In the genomic region with DNA sequence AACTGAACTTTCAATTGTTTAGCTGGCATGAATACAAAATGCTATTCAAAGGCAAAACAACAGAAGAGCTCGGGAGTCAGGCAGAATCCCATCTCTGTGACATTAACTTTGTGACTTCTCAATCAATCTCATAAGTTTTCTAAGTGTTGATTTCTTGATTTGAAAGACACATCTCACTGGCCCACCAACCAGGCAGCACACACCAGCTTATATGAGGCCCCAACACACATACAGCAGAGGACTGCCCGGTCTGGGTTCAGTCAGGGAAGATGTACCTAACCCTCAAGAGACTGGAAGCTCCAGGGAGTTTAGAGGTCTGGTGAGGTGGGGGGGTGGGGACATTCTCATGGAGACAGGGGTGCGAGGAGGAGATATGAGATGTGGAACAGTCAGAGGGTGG, we compare ENCODE assay signal across 22 mouse cellular contexts.
DNase-seq lines count a peak whose midpoint lies in the region; ATAC-seq and TF ChIP-seq lines count a peak whose summit lies in the region.
"Had no signal": no experiment of that assay in that cellular context is flagged by ENCODE, and none has a peak within 500 bp of the region (broad histone marks: within the 10 kb centered on the region; RNA-seq: fewer than 3 reads in every experiment).

No protein-coding gene starts in this region.

- 77% methylated on average over 3 of the region's 3 CpGs for WGBS in heart, embryonic 16.5 days
- 77% methylated on average over 3 of the region's 3 CpGs for WGBS in midbrain, embryonic 11.5 days
- 70% methylated on average over 3 of the region's 3 CpGs for WGBS in midbrain, embryonic 16.5 days

- H3K27ac ChIP-seq in heart, embryonic 16.5 days (ENCODE audit: low read length), result peak overlapping the region; percentile 45; the same call in 1 of the 2 replicates
- peak overlapping the region; percentile 39; the same call in 1 of the 2 replicates for H3K27ac ChIP-seq in layer of hippocampus, adult 2 months
- H3K27ac ChIP-seq in midbrain, embryonic 11.5 days (ENCODE audit: low read depth, low read length), result no peak overlapping the region
- no peak overlapping the region for H3K27ac ChIP-seq in midbrain, embryonic 16.5 days (ENCODE audit: low read length)
- H3K27ac ChIP-seq: embryonic facial prominence, embryonic 13.5 days; embryonic facial prominence, embryonic 15.5 days; forebrain, embryonic 10.5 days; forebrain, embryonic 12.5 days had no signal

- no peak overlapping the region for H3K4me3 ChIP-seq in heart, embryonic 16.5 days (ENCODE audit: low read length)
- H3K4me3 ChIP-seq in layer of hippocampus, adult 2 months, result no peak overlapping the region
- no peak overlapping the region for H3K4me3 ChIP-seq in midbrain, embryonic 11.5 days (ENCODE audit: low read depth, low read length)
- H3K4me3 ChIP-seq in midbrain, embryonic 16.5 days (ENCODE audit: low read depth, low read length), result no peak overlapping the region
- H3K4me3 ChIP-seq: embryonic facial prominence, embryonic 13.5 days; embryonic facial prominence, embryonic 15.5 days; erythroblast, embryonic 14.5 days; forebrain, embryonic 10.5 days; forebrain, embryonic 12.5 days had no signal

- ATAC-seq in heart, embryonic 16.5 days (replicated peaks; ENCODE audit: extremely low read depth, insufficient read depth, low FRiP score), result no peak
- no peak for ATAC-seq in midbrain, embryonic 11.5 days (ENCODE audit: low FRiP score)
- ATAC-seq in midbrain, embryonic 16.5 days, result no peak
- ATAC-seq: forebrain, embryonic 14.5 days had no signal

- DNase-seq in heart, postnatal 36 days, result no peak
- DNase-seq in layer of hippocampus, adult 2 months (ENCODE audit: low spot score in 2 of 2), result no peak
- DNase-seq in layer of hippocampus, adult 18-20 months (ENCODE audit: low spot score in 2 of 2), result no peak
- peak; percentile 61 for DNase-seq in midbrain, embryonic 11.5 days (ENCODE audit: low spot score, missing footprints)
- DNase-seq: adrenal gland, adult 2 months; adrenal gland, postnatal 10 days; adrenal gland, postnatal 25 days; cerebellum, adult 11 months; cerebellum, adult 18-20 months; cerebellum, adult 8-10 months; cerebellum, adult 9-11 months; cerebellum, postnatal 14 days; cerebellum, postnatal 36 days; embryo, embryonic 11 days had no signal

- no peak overlapping the region for H3K4me2 ChIP-seq in heart, embryonic 16.5 days (ENCODE audit: low read depth, low read length)
- no peak overlapping the region for H3K4me2 ChIP-seq in midbrain, embryonic 11.5 days
- H3K4me2 ChIP-seq in midbrain, embryonic 16.5 days (ENCODE audit: low read length), result no peak overlapping the region
- H3K4me2 ChIP-seq: embryonic facial prominence, embryonic 13.5 days; embryonic facial prominence, embryonic 15.5 days; forebrain, embryonic 12.5 days had no signal

- TF ChIP-seq CTCF in layer of hippocampus, adult 2 months (conservative IDR thresholded peaks at IDR 0.05), result no peak

- intact Hi-C loops in heart, postnatal 36 days (cut with DNase I), result no loop called here

- H3K27me3 ChIP-seq in heart, embryonic 16.5 days (ENCODE audit: control insufficient read depth, insufficient read depth, low read length), result no peaks in the 10 kb centered on the region
- H3K27me3 ChIP-seq in midbrain, embryonic 11.5 days (ENCODE audit: control insufficient read depth, insufficient read depth, low read length), result no peaks in the 10 kb centered on the region
- no peaks in the 10 kb centered on the region for H3K27me3 ChIP-seq in midbrain, embryonic 16.5 days (ENCODE audit: control insufficient read depth, insufficient read depth, low read depth, low read length)
- H3K27me3 ChIP-seq: embryonic facial prominence, embryonic 13.5 days; embryonic facial prominence, embryonic 15.5 days; forebrain, embryonic 12.5 days had no signal

- no peak overlapping the region for H3K9ac ChIP-seq in heart, embryonic 16.5 days (ENCODE audit: low read length)
- H3K9ac ChIP-seq in midbrain, embryonic 11.5 days (ENCODE audit: low read length), result no peak overlapping the region
- H3K9ac ChIP-seq in midbrain, embryonic 16.5 days (ENCODE audit: low read depth, low read length), result no peak overlapping the region
- H3K9ac ChIP-seq: embryonic facial prominence, embryonic 13.5 days; embryonic facial prominence, embryonic 15.5 days; forebrain, embryonic 12.5 days had no signal

- H3K9me3 ChIP-seq in heart, embryonic 16.5 days (replicated peaks; ENCODE audit: control insufficient read depth, low read length), result no peaks in the 10 kb centered on the region
- no peaks in the 10 kb centered on the region for H3K9me3 ChIP-seq in midbrain, embryonic 11.5 days (ENCODE audit: control insufficient read depth, low read length)
- no peaks in the 10 kb centered on the region for H3K9me3 ChIP-seq in midbrain, embryonic 16.5 days (replicated peaks; ENCODE audit: control insufficient read depth, low read length, poor library complexity, severe bottlenecking)
- H3K9me3 ChIP-seq: embryonic facial prominence, embryonic 13.5 days; embryonic facial prominence, embryonic 15.5 days; forebrain, embryonic 10.5 days; forebrain, embryonic 12.5 days had no signal

- peaks cover 5% of the 10 kb centered on the region for H3K4me1 ChIP-seq in heart, embryonic 16.5 days (ENCODE audit: control insufficient read depth, insufficient read depth, low read length)
- peaks cover 13% of the 10 kb centered on the region for H3K4me1 ChIP-seq in midbrain, embryonic 11.5 days (ENCODE audit: control insufficient read depth, insufficient read depth, low read length)
- peaks cover 14% of the 10 kb centered on the region for H3K4me1 ChIP-seq in midbrain, embryonic 16.5 days (ENCODE audit: control insufficient read depth, insufficient read depth, low read length)

- H3K36me3 ChIP-seq in heart, embryonic 16.5 days (ENCODE audit: control insufficient read depth, insufficient read depth), result no peaks in the 10 kb centered on the region
- H3K36me3 ChIP-seq in midbrain, embryonic 11.5 days (ENCODE audit: control insufficient read depth, insufficient read depth, low read length), result no peaks in the 10 kb centered on the region
- H3K36me3 ChIP-seq in midbrain, embryonic 16.5 days (ENCODE audit: control insufficient read depth, insufficient read depth, low read length), result no peaks in the 10 kb centered on the region
- H3K36me3 ChIP-seq: embryonic facial prominence, embryonic 13.5 days; embryonic facial prominence, embryonic 15.5 days; forebrain, embryonic 10.5 days; forebrain, embryonic 12.5 days had no signal

Comparison
In these comparisons a context has a peak if more than half of its experiments do, and no peak if none do; other contexts are left out.
1. H3K27ac ChIP-seq: peak in heart, embryonic 16.5 days (single experiment) and layer of hippocampus, adult 2 months (single experiment); none in midbrain, embryonic 11.5 days (single experiment) and midbrain, embryonic 16.5 days (single experiment).